Mouse (Mus musculus): ENCODE measurements around the gene Senp7. TPM values are rescaled to one million over a fixed set of nuclear protein-coding genes. Genes with fewer than 3 reads are reported as not detected.
"Not testable (repeated sequence)": the region's sequence is repeated elsewhere in the genome, so short reads cannot be mapped to it uniquely, and the experiment has no call there.

Gene Senp7
- total RNA-seq, 2 experiments from 2014 or later, result 39.5 to 41.1 TPM

DNA sequence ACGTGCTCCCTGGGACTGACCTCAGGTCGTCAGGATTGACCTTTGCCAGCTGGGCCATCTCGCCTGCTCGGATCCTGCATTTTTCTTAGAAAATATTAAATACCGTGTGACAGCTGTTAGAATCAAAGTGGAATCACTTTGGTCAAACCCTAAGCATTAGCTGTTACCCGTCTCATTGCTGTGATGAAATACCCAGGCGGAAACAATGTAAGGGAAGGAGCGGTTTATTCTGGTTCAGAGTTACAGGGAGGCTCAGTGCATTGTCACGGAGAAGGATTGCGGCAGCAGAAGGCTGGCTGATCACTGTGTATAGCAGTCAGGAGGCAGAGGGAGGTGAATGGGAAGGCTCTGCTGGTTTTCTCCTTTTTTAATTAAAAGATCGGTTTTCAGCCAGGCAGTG, 14.8 kb downstream of the Senp7 start:
- intact Hi-C loops (cut with DNase I), result no loop called here
- no peak for DNase-seq (ENCODE audit: low spot score in 2 of 2)

DNA sequence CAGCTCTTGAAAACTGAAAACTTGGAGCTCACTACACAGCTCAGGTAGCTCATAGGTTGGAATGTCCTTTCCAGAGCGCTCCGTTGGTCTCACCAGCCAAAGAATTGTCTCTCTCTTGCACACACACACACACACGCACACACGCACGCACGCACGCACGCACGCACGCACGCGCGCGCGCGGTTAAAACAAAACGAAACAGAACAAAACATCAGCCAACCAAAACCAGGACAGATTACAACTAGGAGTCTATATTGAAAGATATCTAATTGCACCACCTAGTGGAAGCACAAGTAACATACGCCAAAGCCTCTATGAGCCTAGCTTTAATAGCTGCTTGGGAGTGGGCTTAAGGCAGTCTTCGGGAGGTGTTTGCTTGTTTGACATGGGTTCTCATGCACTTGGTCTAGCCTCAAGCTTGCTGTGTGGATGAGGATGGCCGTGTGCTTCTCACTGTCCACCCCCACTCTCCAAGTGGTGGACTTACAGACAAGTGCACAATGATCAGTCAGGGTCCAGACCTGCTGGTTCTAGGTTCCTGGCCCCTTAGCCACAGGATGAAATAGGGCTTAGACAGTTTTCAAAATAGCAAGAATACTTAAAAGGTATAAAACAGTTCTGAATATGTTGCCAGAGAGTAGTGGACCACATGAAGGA, 16.3 kb downstream of the Senp7 start:
- DNase-seq (ENCODE audit: low spot score in 2 of 2), result peak; percentile 66 to 83
- intact Hi-C loops (cut with DNase I), result loop anchor here (1.0 kb wide), 1 partner anchor 113 kb away; no protein-coding TSS in a partner anchor

DNA sequence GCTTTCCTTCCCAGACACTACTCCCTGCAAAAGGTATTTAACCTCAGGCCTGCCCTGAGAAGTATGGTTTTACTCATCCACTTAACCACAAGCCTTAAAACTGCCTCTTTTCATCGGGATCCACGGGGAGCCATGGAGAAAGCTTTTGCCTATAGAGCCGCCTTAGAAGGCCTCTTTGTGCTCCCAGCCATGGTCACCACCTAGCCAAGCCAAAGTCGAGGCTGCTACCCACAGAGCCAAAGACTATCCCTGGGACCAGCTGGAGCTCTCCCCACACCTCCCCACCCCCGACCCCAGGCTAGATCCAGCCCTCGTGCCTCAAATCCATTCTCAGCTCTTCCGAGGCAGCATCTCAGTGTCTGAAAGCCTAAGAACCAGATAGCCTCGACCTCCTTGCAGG, 18.0 kb downstream of the Senp7 start:
- no peak for DNase-seq (ENCODE audit: low spot score in 2 of 2)
- intact Hi-C loops (cut with DNase I), result no loop called here

DNA sequence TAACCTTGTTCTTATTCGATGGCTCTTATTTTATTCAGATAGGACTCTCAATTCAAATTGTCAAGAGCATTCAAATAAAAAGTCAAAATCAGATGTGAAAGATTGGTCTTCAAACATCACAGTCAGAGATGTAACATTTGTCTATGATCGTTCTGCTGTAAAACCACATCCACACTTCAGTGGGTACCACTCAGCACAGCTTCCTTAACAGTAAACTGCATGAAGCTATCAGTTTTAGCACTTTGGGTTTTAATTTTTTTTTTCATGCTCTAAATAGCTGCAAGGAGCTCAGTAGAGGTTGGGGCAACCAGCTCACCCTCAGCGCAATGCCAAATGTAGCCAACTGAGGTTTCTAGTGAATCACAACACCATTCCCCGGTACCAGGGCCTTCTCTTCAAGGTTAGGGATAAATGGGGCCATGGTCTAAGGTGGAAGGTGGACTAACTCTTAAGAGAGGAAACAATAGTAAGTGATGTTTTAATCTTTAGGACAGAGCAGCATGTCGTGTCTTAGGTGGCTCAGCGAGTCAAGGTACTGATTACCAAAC, 20.5 kb downstream of the Senp7 start:
- intact Hi-C loops (cut with DNase I), result no loop called here
- no peak for DNase-seq (ENCODE audit: low spot score in 2 of 2)

DNA sequence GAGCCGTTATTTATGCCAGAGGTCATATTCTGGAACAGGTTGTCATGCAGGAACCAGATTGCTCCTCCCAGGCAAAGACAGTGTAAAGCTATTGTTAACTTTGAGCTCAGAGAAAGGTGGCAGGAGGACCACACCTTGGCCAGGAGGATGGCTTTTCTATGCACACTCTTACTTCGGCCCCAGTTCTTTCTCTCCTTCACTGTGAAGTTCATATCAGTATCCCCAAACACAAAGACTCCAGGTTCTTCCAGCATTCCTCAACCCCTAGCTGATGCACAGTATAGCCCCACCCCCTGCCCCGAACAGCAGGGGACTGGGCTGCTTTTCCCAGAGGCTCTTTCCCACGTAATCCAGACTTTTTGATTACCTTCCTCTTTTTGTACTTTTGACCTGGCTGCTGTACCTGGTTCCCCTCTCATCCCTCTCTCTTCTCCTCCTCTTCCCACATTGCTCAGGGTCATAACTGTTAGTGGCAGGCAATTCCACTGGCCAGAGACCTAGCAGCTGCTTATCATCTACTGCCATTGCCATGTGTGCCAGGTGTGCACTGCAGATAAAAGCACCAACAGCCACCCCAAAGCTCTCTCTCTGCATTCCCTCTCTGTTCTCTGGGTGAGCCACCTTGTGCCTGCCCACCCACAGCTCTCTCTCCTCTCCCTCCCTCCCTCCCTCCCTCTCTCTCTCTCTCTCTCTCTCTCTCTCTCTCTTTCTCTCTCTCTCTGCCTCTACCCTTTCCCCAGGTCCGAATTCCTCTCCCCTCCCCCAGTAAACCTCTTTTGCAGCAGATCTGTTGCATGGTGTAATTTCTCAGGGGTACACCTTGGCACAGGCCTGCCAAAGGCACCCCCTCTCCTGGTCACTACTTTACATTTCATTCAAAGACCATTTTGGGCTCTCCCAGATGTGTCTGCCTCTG, 23.4 kb downstream of the Senp7 start:
- intact Hi-C loops (cut with DNase I), result no loop called here

DNA sequence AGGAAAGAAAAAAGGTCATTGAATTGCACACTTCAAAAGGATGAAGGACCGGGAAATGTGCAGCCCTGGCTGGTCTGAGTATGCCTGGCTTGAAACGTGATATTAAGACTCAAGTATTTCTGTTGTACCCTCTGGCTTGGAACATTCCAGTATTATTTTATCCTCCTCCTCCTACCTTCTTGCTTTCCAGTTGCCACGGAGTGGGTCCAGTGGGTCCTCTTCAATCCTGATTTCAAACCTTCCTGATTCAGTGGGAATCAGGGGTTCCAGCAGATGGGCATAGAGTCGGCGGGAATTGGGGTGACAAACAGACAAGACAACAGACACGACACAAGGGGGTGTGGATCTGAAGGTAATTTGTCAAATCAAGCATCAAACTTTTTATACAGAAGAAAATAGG, 24.4 kb downstream of the Senp7 start:
- no peak for DNase-seq (ENCODE audit: low spot score in 2 of 2)
- intact Hi-C loops (cut with DNase I), result no loop called here

More for the DNA sequence above, 23.4 kb downstream of the Senp7 start:
- DNase-seq (ENCODE audit: low spot score in 2 of 2), result no peak

DNA sequence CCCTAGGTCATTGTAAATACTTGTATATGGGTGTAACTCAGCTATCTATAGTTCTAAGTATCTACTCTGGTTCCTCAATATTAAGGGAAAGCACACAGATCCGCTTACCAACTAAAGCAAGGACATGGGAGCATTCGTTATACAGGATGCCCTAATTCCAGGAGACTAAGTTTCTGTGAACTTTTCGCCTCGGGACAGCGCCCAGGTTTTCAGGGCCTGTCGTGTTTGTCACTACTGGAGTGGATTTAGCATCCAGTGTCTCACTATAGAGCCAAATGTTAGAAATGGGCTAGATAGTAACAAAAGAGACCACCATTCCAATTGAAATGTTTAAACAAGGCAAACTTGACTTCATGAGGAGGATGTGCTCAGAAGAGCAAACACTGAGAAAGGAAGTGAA, 25.0 kb downstream of the Senp7 start:
- intact Hi-C loops (cut with DNase I); DNase-seq (ENCODE audit: low spot score in 2 of 2): not testable (repeated sequence)

DNA sequence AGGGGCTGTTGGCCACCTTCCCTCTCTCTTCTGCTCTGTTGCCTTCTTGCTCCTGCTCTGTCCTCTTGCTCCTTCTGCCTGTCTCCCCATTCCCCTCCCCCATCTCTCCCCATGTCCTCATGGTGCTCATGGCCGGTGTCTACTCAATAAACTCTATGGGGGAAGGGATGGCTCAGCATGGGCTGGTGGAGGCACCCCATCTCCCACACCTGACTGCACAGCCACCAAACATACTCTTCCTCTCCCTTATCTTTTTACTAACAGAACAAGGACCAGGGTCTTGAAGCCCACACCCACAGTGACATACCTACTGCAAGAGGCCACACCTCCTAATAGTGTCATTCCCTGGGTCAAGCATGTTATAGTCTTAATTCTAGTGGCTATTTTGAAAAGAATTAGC, 26.0 kb downstream of the Senp7 start:
- intact Hi-C loops (cut with DNase I), result no loop called here
- no peak for DNase-seq (ENCODE audit: low spot score in 2 of 2)

DNA sequence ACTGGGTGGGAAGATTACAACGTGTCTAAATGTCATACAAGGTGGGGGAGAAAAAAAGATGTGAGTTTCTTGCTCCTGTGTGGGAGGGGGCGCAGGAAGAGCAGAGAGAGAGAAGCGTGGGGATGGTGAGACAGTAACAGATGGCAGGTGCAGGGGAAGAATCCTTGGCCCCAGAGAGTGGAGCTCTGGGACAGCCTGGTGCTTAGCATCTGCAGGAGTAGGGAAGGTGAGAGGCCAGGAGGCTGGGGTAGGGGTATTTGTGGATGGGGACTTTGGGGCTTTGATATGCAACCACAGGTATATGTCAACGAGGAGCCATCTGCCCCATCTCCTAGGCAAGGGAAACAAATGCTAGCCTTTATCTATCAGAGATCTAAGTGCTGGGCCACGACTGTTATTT, 26.4 kb downstream of the Senp7 start:
- DNase-seq (ENCODE audit: low spot score in 2 of 2), result no peak
- intact Hi-C loops (cut with DNase I), result no loop called here

DNA sequence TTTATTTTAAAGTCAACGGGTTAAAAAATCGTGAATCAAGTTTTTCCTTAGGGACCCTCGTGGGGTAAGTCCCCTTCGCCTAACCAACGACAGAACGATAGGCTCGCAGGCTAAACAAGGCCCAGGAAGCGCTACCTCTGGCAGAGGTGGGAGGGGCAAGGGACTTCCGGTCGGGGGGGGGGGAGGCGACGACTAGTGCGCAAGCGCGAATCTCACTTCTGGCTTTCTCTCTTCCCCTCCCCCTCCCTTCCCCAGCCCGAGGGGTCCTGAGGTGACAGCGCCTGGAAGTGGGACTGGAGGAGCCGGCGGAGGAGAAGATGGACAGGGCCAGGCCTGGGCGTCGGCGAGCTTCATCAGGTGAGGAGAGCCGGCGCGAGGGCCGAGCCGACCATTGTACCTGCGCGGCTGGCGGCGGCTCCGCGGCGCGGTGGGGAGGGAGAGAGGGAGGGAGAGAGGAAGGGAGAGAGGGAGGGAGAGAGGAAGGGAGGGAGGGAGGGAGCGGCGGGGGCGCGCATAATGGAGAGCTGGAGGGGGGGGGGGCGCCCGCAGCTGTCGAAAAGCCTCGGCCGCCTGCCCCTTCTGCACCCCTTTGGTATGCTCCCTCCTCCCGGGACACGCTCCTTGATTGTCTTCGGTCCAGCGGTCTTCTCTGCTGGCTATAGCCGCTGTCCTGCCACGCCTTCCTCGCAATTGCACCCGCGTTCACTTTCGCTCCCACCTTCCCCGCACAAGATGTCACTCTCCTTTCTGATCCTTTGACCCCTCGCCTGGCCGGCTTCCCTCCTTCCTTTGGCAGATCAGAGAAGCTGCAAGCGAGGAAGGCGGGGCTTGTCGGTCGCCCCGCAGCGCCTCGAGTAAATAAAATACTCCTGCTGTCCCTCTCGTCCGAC, 27.3 kb downstream of the Senp7 start:
- DNase-seq (ENCODE audit: low spot score in 2 of 2), result peak; percentile 81
- intact Hi-C loops (cut with DNase I), result loop anchor here (5.0 kb wide), 1 partner anchor 38 kb away; the partner anchor contains the start of gene Trmt10c

DNA sequence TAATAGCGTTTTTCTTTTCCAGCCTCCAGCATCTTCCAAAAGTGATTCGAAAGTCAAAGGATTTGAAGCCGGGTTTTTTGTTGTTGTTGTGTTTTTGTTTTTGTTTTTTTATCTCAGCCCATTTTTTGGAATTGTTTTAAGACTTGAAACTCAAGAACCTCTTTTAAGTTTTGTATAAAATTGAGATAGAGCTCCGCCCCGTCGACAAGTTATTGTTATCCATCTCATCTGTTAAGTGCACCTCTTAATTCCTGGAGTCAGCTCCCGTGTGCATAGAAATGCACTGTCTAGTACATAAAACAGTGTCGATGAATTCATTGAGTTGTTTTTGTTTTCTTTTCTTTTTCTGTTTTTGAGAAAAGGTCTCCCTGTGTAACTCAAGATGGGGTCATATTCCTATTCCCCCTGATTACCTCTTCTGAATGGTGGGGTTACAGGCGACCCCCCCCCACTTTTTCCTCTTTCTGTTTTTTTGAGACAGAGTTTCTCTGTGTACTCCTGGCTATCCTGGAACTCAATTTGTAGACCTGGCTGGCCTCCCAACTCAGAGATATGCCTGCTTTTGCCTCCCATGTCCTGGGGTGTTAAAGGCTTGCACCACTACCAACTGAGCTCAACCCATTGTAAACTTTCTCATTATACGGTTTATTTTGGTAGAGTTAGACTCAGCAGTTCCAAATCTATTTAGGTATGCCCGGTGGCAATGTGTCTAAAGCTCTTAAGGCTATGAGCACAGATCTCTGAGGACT, 28.2 kb downstream of the Senp7 start:
- intact Hi-C loops (cut with DNase I), result loop anchor here (5.0 kb wide), 1 partner anchor 39 kb away; the partner anchor contains the start of gene Trmt10c

DNA sequence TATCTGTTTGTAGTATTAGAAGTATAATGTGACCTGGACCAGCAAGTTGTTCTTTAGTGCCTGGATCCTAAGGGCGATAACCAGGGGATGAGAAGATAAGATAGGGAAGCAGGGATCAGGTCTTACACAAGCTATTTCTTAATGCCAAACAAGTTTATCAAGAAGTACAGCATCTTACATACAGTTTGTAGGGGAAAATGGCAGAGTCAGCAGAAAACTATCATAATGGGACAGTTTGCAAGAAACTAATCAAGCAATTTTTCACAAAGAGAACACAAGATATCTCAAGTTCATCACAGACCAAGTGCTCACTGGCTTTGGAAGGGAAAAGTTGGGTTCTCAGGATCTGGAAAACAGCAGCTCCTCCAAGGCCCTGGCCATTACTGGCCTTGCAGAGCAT, 31.3 kb downstream of the Senp7 start:
- intact Hi-C loops (cut with DNase I), result loop anchor here (5.0 kb wide), 1 partner anchor 42 kb away; the partner anchor contains the start of gene Trmt10c
- DNase-seq (ENCODE audit: low spot score in 2 of 2), result no peak

More for the DNA sequence above, 28.2 kb downstream of the Senp7 start:
- no peak for DNase-seq (ENCODE audit: low spot score in 2 of 2)

DNA sequence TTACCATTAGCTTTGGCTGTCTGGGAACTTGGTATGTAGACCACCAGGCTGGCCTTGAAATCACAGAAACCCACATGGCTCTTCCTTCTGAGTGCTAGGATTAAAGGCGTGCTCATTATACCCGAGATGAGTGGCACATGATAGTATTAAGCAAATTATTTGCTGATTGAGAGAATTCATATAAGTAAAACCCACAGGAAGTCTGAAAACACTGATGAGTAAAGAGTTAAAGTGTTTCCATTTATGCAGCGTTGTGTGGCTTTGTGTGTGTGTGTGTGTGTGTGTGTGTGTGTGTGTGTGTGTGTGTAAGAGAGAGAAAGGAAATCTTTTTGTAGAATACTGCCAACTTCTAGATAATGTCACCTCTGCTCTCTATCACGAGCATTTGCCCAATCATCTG, 33.6 kb downstream of the Senp7 start:
- no peak for DNase-seq (ENCODE audit: low spot score in 2 of 2)
- intact Hi-C loops (cut with DNase I), result no loop called here

DNA sequence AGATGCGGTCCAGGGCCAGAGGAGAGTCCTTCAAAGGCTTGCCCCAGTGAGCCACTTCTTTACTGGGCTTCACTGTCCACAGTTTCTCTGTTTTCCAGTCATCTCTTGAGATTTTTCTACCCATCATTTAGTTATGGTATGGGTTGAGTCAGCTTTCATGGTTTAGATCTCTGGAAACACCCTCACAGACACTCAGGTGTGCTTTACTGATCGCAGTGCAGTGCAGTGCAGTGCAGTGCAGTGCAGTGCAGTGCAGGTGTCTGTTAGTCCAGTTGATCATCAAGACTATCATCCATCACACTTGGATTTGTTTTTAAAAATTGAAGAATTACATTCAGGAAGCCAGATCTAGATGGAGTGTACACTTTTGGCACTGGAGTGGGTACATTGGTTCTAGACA, 38.2 kb downstream of the Senp7 start:
- intact Hi-C loops (cut with DNase I), result no loop called here
- no peak for DNase-seq (ENCODE audit: low spot score in 2 of 2)

DNA sequence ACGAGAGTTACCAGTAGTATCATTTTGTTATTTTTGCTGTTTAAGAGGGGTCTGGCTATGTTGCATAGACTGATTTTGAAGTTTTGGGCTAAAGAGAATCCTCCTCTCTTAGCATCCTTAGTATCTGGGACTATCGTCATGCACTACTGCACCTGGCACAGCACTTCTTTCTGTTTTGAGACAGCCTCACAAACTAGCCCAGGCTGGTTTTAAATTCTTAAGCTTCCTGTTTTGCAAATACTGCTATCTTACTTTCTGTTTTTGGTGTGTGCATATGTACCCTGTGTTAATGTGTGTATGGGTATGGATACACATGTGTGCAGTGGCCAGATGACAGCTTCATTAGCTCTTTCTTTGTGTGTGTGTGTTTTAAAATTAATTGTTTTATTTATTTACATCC, 42.2 kb downstream of the Senp7 start:
- intact Hi-C loops (cut with DNase I), result no loop called here
- no peak for DNase-seq (ENCODE audit: low spot score in 2 of 2)

DNA sequence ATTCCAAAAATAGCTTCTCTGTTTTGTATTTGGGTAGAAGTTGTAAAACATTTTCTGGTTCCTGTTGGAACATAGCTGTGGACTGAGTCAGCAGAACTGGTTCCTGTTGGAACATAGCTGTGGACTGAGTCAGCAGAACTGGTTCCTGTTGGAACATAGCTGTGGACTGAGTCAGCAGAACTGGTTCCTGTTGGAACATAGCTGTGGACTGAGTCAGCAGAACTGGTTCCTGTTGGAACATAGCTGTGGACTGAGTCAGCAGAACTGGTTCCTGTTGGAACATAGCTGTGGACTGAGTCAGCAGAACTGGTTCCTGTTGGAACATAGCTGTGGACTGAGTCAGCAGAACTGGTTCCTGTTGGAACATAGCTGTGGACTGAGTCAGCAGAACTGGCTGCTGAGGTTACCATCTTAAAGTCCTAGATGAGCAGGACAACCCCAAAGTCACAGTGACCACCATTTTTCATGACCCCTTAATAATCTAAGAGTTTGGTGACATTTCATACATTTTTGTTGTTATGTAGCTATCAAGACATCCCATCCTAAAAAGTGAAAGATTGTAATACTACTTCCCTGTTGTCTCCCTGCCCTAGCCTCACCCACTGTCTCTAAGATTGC, 48.4 kb downstream of the Senp7 start:
- DNase-seq (ENCODE audit: low spot score in 2 of 2); intact Hi-C loops (cut with DNase I): not testable (repeated sequence)

DNA sequence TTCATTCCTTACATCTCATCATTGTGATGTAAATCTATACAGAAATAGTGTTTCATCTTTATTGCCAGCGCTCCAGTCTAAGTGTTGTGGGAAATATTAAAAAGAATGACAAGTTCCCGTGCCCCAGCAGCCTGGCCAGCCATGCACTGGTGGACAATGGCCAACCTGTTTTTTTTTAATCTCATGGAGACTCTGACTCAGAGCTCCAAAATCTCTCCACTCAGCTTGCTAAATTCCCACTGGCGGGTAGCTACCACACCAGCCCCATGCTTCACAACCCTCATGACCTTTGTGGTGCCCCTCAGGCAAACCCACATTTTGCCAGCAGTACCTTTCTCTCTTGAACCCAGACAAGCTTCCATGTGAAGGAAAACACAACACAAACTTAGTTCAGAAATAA, 67.6 kb downstream of the Senp7 start:
- intact Hi-C loops (cut with DNase I), result no loop called here

DNA sequence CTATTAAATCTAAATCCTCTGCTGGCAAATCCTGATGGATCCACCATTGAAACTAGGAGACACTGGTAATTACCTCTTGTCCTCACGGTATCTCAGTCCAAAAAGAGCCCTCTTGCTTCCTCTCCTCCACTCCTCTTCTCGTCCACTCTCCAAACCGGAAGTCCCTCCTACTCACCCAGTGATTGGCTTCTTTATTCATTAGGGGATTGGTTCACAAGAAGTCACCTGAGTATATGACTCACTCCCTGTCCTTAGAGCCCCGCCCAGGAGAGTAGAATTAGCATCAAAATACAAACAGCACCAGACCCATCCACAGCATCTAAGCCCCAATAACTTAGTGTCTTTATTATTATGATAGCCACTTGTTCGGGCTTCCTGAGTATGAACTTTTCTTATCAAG, 68.0 kb downstream of the Senp7 start:
- intact Hi-C loops (cut with DNase I), result no loop called here
- DNase-seq (ENCODE audit: low spot score in 2 of 2), result no peak

More for the DNA sequence above, 67.6 kb downstream of the Senp7 start:
- no peak for DNase-seq (ENCODE audit: low spot score in 2 of 2)

Measured in left cerebral cortex, postnatal 14 days (tissue).